Mouse (Mus musculus): Measurements from ENCODE around the gene Epha7.

DNA sequence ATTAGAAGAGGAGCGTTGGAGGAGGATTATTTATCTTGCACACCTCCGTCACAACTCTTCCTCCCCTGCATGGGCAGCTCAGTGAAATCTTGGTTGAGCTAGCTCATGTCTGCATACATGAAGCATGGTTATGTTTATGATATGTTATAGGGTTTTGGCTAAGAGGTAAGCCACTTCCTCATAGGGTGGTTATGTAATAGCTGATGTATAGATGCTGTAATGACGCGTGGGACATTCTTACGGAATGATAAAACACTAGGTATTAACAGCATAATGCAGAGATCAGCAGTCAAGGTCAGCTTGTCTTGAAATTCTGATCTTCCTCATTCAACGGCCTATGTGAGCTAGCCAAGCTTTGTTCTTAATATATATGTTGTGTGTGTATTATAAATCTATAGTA, 107.7 kb downstream of the Epha7 start:
- TF ChIP-seq EP300 (IDR thresholded peaks at IDR 0.05; ENCODE audit: low read depth), result no peak
- no peak for TF ChIP-seq CTCF (IDR thresholded peaks at IDR 0.05; ENCODE audit: low read depth)

Measured in heart, postnatal 0 days (tissue).